Mouse (Mus musculus): ENCODE measurements around the gene Adar. TPM values are rescaled to one million over a fixed set of nuclear protein-coding genes. Genes with fewer than 3 reads are reported as not detected.

Gene Adar
- polyA plus RNA-seq, 1 experiment from 2014 or later = 23.2 TPM

- H3K27ac ChIP-seq = no peak overlapping the region
- H3K4me2 ChIP-seq (replicated peaks) = no peak overlapping the region
- H3K4me1 ChIP-seq (replicated peaks) = no peaks in the 10 kb centered on the region
- no peak overlapping the region for H3K4me3 ChIP-seq (replicated peaks)
- no peak overlapping the region for H3K9ac ChIP-seq (replicated peaks)
- H3K9me3 ChIP-seq = no peaks in the 10 kb centered on the region; the same call in 1 of the 2 replicates
- no peaks in the 10 kb centered on the region for H3K27me3 ChIP-seq
- ATAC-seq = no peak
- no peaks in the 10 kb centered on the region for H3K36me3 ChIP-seq
- 41% methylated on average over 3 of the region's 3 CpGs for whole genome bisulfite sequencing
Observed at GRCm38 (mm10) chr3:89703596-89703995, 11.2 kb upstream of the Adar start.

DNA sequence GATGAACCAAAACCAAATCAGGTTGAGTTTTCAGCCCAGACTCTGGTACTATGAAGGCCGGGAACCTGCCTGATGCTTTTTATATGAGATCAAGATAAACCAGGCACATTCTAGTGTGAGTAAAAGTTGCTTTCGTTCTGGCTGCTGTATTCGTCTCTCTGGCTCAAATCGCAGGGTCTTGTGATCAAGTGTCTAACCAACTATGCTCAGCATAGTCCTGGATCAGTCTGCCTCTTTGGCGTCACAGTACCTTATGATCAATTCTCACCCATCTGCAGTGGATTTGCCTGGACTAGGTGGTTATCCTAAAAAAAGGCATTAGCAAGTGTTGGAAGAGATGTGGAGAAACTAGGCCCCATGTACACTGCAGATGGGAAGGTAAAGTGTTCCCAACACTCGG is 10.8 kb upstream of the Adar start:
- H3K4me2 ChIP-seq (replicated peaks) = no peak overlapping the region
- no peak overlapping the region for H3K9ac ChIP-seq (replicated peaks)
- no peaks in the 10 kb centered on the region for H3K36me3 ChIP-seq
- no peaks in the 10 kb centered on the region; the same call in 1 of the 2 replicates for H3K9me3 ChIP-seq
- H3K27me3 ChIP-seq = no peaks in the 10 kb centered on the region
- H3K4me3 ChIP-seq (replicated peaks) = no peak overlapping the region
- no peak for ATAC-seq
- no peaks in the 10 kb centered on the region for H3K4me1 ChIP-seq (replicated peaks)
- no peak overlapping the region for H3K27ac ChIP-seq
- 82% methylated on average over 6 of the region's 6 CpGs for WGBS

GRCm38 (mm10) chr3:89715207-89715966 is 565 bp downstream of the Adar start:
- H3K9ac ChIP-seq (replicated peaks) = peak overlapping the region; percentile 98
- H3K27me3 ChIP-seq = peaks cover 5% of the 10 kb centered on the region; the same call in 1 of the 2 replicates
- H3K4me3 ChIP-seq (replicated peaks) = peak overlapping the region; percentile 98
- H3K4me2 ChIP-seq (replicated peaks) = peak overlapping the region; percentile 88
- H3K27ac ChIP-seq = peak overlapping the region; percentile 92
- H3K36me3 ChIP-seq = peaks cover 4% of the 10 kb centered on the region; the same call in 1 of the 2 replicates
- ATAC-seq = peak; percentile 86
- H3K9me3 ChIP-seq = no peaks in the 10 kb centered on the region
- WGBS = 2% methylated on average over 58 of the region's 59 CpGs
- peaks cover 34% of the 10 kb centered on the region for H3K4me1 ChIP-seq (replicated peaks)

DNA sequence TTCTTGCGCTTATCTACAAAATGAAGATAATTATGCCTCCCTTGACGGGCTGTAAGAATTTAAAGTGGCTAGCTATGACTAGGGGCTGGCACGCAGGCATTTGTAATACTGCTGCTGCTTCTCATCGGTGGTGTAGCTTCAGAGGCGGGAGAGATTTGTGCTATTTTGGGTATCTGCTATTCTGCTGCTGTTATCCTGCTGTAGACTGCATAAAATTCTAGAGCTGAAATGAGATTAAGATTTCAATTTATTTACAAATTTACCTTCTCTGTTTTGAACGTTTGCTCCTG is 1.1 kb downstream of the Adar start:
- Histone ChIP-seq H3K27me3 (peaks cover 5% of the 10 kb centered on the region; the same call in 1 of the 2 replicates), H3K4me1 (replicated peaks) (peaks cover 34% of the 10 kb centered on the region), H3K36me3 (peaks cover 4% of the 10 kb centered on the region; the same call in 1 of the 2 replicates), H3K9me3 (no peaks in the 10 kb centered on the region), H3K4me2 (replicated peaks) (peak overlapping the region; percentile 88), H3K4me3 (replicated peaks) (peak overlapping the region; percentile 98), H3K9ac (replicated peaks) (peak overlapping the region; percentile 98), H3K27ac (peak overlapping the region; percentile 92)
- 54% methylated on average over 6 of the region's 6 CpGs for WGBS
- ATAC-seq = no peak

GRCm38 (mm10) chr3:89722032-89722431 is 7.2 kb downstream of the Adar start:
- Histone ChIP-seq H3K27ac (no peak overlapping the region), H3K36me3 (peaks cover 4% of the 10 kb centered on the region; the same call in 1 of the 2 replicates), H3K27me3 (no peaks in the 10 kb centered on the region)

DNA sequence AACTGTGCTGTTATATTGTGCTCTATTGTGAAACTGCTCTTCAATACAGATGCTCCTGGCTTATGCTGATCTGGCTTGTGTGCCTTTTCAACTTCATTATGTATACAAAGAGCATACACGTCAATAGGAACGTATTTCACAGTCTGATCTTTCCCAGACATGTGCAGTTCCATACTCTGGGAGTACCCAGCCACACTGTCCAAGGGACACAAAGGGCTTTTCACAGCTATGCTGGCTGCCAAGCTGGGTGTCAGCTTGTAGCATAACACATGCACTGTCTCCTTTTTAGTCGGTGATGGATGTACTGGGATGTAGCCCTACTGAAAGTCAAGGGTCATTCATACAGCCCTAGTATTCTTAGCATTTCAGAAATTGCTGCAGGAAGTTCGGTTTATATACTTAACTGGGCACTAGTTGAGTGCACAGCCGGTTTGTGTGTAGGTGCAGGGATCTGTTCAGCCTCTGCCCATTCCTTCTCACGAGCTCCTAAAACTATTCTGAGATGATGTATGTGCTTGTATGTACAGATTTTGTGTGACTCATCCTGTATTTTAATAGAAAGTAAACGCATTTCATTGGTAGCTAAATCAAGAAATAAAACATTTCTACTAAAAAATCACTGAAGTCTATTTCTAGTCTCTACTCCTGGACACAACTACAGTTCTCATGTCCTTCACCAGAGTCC is 8.7 kb downstream of the Adar start:
- Histone ChIP-seq H3K27ac (peak overlapping the region; percentile 41), H3K9me3 (no peaks in the 10 kb centered on the region), H3K4me2 (replicated peaks) (no peak overlapping the region), H3K4me3 (replicated peaks) (no peak overlapping the region), H3K4me1 (replicated peaks) (peaks cover 11% of the 10 kb centered on the region), H3K9ac (replicated peaks) (no peak overlapping the region), H3K27me3 (no peaks in the 10 kb centered on the region), H3K36me3 (no peaks in the 10 kb centered on the region)
- no peak for ATAC-seq
- WGBS = 70% methylated on average over 7 of the region's 7 CpGs

More at GRCm38 (mm10) chr3:89722032-89722431, 7.2 kb downstream of the Adar start:
- Histone ChIP-seq H3K4me3 (replicated peaks) (no peak overlapping the region), H3K9me3 (no peaks in the 10 kb centered on the region), H3K4me2 (replicated peaks) (no peak overlapping the region), H3K4me1 (replicated peaks) (peaks cover 22% of the 10 kb centered on the region), H3K9ac (replicated peaks) (no peak overlapping the region)
- ATAC-seq = no peak

DNA sequence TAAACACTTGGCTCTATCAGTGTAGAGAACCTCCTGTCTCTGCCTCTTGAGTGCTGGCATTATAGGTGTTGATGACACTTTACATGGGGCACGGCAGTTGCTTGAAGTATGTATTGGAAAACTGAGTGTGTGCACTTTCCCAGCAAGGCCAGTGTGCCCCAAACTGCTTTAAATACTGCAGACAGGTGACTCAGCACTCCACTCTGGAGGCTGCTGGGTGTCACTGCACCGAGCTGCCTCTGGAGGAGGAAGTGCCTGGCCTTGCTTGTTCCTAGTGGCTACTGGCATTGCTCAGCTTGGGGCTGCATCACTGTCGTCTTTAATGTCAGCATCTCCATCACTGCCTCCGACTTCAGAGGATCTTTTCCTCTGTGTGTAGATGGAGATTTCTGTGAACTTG is 12.2 kb downstream of the Adar start:
- H3K36me3 ChIP-seq = no peaks in the 10 kb centered on the region
- H3K4me3 ChIP-seq (replicated peaks) = no peak overlapping the region
- H3K4me2 ChIP-seq (replicated peaks) = no peak overlapping the region
- no peak for ATAC-seq
- peaks cover 28% of the 10 kb centered on the region for H3K4me1 ChIP-seq (replicated peaks)
- WGBS = 30% methylated on average over 4 of the region's 4 CpGs
- no peaks in the 10 kb centered on the region for H3K9me3 ChIP-seq
- no peaks in the 10 kb centered on the region for H3K27me3 ChIP-seq
- H3K27ac ChIP-seq = no peak overlapping the region
- no peak overlapping the region for H3K9ac ChIP-seq (replicated peaks)

DNA sequence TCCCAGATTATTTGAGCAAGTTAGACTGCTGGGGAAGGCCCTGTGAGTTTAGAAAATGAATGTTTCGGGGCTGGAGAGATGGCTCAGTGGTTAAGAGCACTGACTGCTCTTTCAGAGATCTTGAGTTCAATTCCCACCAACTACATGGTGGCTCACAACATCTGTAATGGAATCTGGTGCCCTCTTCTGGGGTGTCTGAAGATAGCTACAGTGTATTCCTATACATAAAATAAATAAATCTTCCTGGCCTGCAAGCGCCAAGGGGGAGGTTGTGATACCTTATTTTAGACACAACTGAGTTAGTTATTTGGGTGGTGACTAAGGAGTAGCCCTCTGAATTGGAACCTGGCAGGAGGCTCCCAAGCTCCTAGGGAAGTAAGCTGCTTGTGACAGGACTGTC is 14.0 kb downstream of the Adar start:
- Histone ChIP-seq H3K9me3 (no peaks in the 10 kb centered on the region), H3K4me2 (replicated peaks) (no peak overlapping the region), H3K27me3 (no peaks in the 10 kb centered on the region), H3K9ac (replicated peaks) (no peak overlapping the region), H3K36me3 (no peaks in the 10 kb centered on the region), H3K27ac (no peak overlapping the region), H3K4me3 (replicated peaks) (no peak overlapping the region), H3K4me1 (replicated peaks) (peaks cover 20% of the 10 kb centered on the region)
- 86% methylated on average over 2 of the region's 2 CpGs for WGBS
- ATAC-seq = no peak

DNA sequence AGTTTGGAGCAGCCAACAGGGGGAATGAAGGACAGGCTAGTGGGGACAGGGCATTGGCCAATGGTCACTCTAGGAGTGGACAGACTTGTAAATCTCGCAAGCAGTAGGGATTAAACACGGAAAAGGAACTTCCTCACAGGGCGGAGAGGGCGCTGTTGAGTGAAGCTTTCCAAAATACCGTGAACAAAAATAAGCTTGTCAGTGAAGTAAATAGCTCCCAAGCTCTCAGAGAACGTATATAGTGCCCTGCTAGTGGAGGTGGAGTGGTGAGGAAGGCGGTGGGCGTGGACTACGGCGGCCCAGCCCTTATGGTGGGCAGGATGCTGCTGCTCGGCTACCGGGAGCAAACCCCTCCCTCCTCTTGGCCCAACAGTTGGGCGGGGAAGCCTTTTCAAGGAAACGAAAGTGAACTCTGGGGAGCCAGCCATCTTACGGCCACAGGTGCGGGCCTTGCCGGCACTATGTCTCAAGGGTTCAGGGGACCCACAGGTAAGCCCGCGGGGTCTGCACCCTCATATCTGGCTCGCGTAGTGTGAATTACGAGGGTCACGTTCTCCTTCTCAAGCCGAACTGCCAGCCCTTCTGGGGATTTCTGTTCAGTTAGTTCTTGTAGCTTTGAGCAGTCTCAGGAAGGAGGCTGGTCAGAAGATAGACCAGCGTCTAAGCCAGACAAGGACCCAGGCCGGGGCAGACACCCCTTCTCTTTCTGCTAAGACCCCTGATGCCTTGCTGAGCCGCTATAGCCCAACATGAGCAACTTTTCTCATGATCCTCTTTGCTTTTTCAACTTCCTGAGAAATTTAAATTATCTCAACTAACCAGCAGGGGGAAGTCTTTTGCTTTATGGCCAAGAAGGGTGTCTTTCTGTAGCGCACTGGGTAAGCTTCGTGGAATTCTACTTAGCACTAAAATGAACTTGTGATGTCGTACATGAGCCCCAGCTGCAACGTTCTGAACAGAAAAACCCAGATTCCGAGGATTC is 15.8 kb downstream of the Adar start:
- H3K27me3 ChIP-seq = no peaks in the 10 kb centered on the region
- H3K36me3 ChIP-seq = peaks cover 3% of the 10 kb centered on the region; the same call in 1 of the 2 replicates
- no peaks in the 10 kb centered on the region for H3K9me3 ChIP-seq
- H3K9ac ChIP-seq (replicated peaks) = peak overlapping the region; percentile 36
- H3K4me3 ChIP-seq (replicated peaks) = peak overlapping the region; percentile 36
- ATAC-seq = peak; percentile 75
- 5% methylated on average over 32 of the region's 32 CpGs for WGBS
- peaks cover 20% of the 10 kb centered on the region for H3K4me1 ChIP-seq (replicated peaks)
- peak overlapping the region; percentile 53 for H3K4me2 ChIP-seq (replicated peaks)
- H3K27ac ChIP-seq = no peak overlapping the region; the same call in 1 of the 2 replicates

DNA sequence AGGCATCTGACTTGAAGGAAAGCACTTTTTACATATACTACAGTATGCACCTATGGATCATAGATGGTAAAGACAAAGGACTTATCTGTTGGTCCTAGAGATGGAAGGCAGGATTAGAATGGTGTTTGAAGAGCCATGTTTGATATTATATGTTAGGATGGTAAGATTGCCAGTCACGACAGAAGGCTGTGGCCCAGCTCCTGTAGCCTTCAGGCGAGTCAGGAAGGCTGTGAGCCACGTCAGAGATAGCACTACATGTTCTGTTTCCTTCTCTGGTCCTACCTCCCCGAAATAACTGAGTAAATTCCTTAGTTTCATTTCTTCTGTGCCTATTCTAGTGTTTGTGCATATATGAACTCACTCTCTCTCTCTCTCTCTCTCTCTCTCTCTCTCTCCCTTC is 17.3 kb downstream of the Adar start:
- no peaks in the 10 kb centered on the region for H3K27me3 ChIP-seq
- no peak overlapping the region for H3K27ac ChIP-seq
- H3K4me2 ChIP-seq (replicated peaks) = no peak overlapping the region
- H3K36me3 ChIP-seq = peaks cover 13% of the 10 kb centered on the region; the same call in 1 of the 2 replicates
- ATAC-seq = no peak
- peaks cover 20% of the 10 kb centered on the region for H3K4me1 ChIP-seq (replicated peaks)
- WGBS = 93% methylated on average over 4 of the region's 4 CpGs
- H3K9me3 ChIP-seq = no peaks in the 10 kb centered on the region
- no peak overlapping the region for H3K4me3 ChIP-seq (replicated peaks)
- H3K9ac ChIP-seq (replicated peaks) = no peak overlapping the region

- Histone ChIP-seq H3K4me2 (replicated peaks) (no peak overlapping the region), H3K9me3 (no peaks in the 10 kb centered on the region), H3K27ac (no peak overlapping the region), H3K36me3 (peaks cover 69% of the 10 kb centered on the region), H3K4me1 (replicated peaks) (no peaks in the 10 kb centered on the region), H3K27me3 (no peaks in the 10 kb centered on the region), H3K9ac (replicated peaks) (no peak overlapping the region), H3K4me3 (replicated peaks) (no peak overlapping the region)
- 96% methylated on average over 6 of the region's 6 CpGs for WGBS
- no peak for ATAC-seq
Observed at GRCm38 (mm10) chr3:89738509-89738908, 23.7 kb downstream of the Adar start.
